Mouse (Mus musculus) stomach, postnatal 0 days (tissue): ENCODE results near the gene 9930111J21Rik1.
"Not testable (repeated sequence)": the region's sequence is repeated elsewhere in the genome, so short reads cannot be mapped to it uniquely, and the experiment has no call there.

Source experiments
- CTCF ChIP-seq: IDR thresholded peaks from 2 replicates; pipeline ENCODE4 v1.5.1; 2016; ENCODE audit warnings: antibody characterized with exemption, low read depth, mild to moderate bottlenecking, moderate library complexity
- EP300 ChIP-seq: optimal IDR thresholded peaks from 2 replicates; pipeline ENCODE3; 2016; ENCODE audit warnings: antibody characterized with exemption

DNA sequence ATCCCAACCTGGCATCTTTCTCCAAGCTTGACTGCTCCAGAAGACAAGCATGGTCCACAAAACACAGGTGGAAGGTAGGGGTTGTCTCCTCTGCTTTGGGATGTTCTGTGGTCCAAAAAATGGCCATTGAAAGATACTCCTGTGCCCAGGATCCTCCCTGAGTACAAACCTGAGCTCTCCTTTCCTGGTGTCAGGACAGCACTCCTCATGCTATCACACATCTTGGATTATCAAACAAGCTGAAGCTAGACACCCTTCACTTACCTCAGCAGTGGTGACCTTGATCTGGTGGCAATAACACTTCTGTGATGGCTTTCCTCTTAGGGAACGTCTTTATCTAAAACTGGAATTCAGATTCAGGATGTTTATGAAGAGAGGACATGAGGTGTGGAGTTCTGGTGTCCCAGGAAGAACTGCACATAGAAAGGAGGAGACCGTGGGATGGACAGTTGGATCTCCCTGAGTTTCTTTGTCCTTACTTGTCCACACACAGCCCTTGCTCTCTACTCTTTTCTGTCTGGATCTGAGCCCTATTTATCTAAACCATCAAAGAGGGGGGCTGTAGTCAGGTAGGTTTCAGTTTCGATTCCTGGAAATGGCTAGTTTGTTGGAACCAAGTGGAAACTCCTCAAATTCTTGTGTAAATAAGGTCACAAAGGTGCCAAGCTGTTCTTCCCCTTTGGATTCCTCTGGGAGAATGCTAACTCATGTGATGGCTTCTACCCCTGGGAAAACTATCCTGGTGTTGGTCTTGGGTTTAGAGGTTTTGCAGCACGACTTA, 12.7 kb upstream of the 9930111J21Rik1 start, which contains the start of gene Gm12185:
- not testable (repeated sequence) for TF ChIP-seq CTCF, EP300
